Mouse (Mus musculus) layer of hippocampus, adult 9-11 months (tissue): Measurements from ENCODE around the gene Kcne3.
A peak's percentile ranks its signal among the peaks of the same experiment; 100 is the strongest.

Source experiments
- DNase-seq: peaks from one replicate; pipeline ENCODE4 v3.0.0; 2022

The Kcne3 gene

GRCm38 (mm10) chr7:100176269-100176668, at the start of gene Kcne3:
Gene Kcne3, plus strand, starts transcription at chr7:100176502.
- DNase-seq: no peak

GRCm38 (mm10) chr7:100126514-100126913, 49.8 kb upstream of the Kcne3 start:
- DNase-seq: no peak

GRCm38 (mm10) chr7:100128262-100129041, 47.9 kb upstream of the Kcne3 start:
- DNase-seq: no peak

GRCm38 (mm10) chr7:100130592-100130991, 45.7 kb upstream of the Kcne3 start:
- DNase-seq: no peak

- DNase-seq: no peak
Measured at GRCm38 (mm10) chr7:100132379-100132778, 43.9 kb upstream of the Kcne3 start.

- no peak for DNase-seq
Measured at GRCm38 (mm10) chr7:100137038-100137437, 39.3 kb upstream of the Kcne3 start.

- DNase-seq: no peak
Measured at GRCm38 (mm10) chr7:100138075-100138474, 38.2 kb upstream of the Kcne3 start.

- DNase-seq: no peak
Measured at GRCm38 (mm10) chr7:100140591-100140990, 35.7 kb upstream of the Kcne3 start.

GRCm38 (mm10) chr7:100148586-100148985, 27.7 kb upstream of the Kcne3 start:
- DNase-seq: no peak

GRCm38 (mm10) chr7:100150086-100150485, 26.2 kb upstream of the Kcne3 start:
- no peak for DNase-seq

- no peak for DNase-seq
Measured at GRCm38 (mm10) chr7:100150626-100151025, 25.7 kb upstream of the Kcne3 start.

GRCm38 (mm10) chr7:100157669-100158068, 18.6 kb upstream of the Kcne3 start:
- DNase-seq: no peak

- peak; percentile 94 for DNase-seq
Measured at GRCm38 (mm10) chr7:100159105-100159841, 17.0 kb upstream of the Kcne3 start, which contains the start of gene Lipt2. Gene Lipt2, plus strand, starts transcription at chr7:100159277.

GRCm38 (mm10) chr7:100160006-100160405, 16.3 kb upstream of the Kcne3 start:
- no peak for DNase-seq

- no peak for DNase-seq
Measured at GRCm38 (mm10) chr7:100163506-100163905, 12.8 kb upstream of the Kcne3 start.

GRCm38 (mm10) chr7:100168654-100169053, 7.6 kb upstream of the Kcne3 start:
- DNase-seq: no peak

- no peak for DNase-seq
Measured at GRCm38 (mm10) chr7:100170756-100171155, 5.5 kb upstream of the Kcne3 start.

GRCm38 (mm10) chr7:100178016-100178890, 2.0 kb downstream of the Kcne3 start:
- peak; percentile 51 for DNase-seq

GRCm38 (mm10) chr7:100178891-100179233, 2.6 kb downstream of the Kcne3 start:
- DNase-seq: no peak

- DNase-seq: no peak
Measured at GRCm38 (mm10) chr7:100179394-100179793, 3.1 kb downstream of the Kcne3 start.

- no peak for DNase-seq
Measured at GRCm38 (mm10) chr7:100179836-100180407, 3.6 kb downstream of the Kcne3 start.

GRCm38 (mm10) chr7:100181176-100181575, 4.9 kb downstream of the Kcne3 start:
- no peak for DNase-seq

- no peak for DNase-seq
Measured at GRCm38 (mm10) chr7:100181614-100182013, 5.3 kb downstream of the Kcne3 start.
